Mouse (Mus musculus) cerebellum, adult 2 months (tissue): Measurements from ENCODE around the gene Lmo7.

Experiments used
- CTCF ChIP-seq: fragments of 200-500 bp; IDR thresholded peaks from 2 replicates; pipeline ENCODE4 v1.5.1; 2011; ENCODE audit warnings: low read depth, mild to moderate bottlenecking, control low read depth, low read length, moderate library complexity, borderline replicate concordance; ENCODE audit not compliant: insufficient read depth
- POLR2A ChIP-seq: fragments of 200-500 bp; IDR thresholded peaks from 2 replicates; pipeline ENCODE4 v1.6.1; 2011; ENCODE audit warnings: low read length, control low read depth, borderline replicate concordance; ENCODE audit not compliant: insufficient read depth

- TF ChIP-seq CTCF: no peak
- TF ChIP-seq POLR2A: no peak
These were observed 110.3 kb downstream of the Lmo7 start for GRCm38 (mm10) chr14:101839771-101840731.
